Mouse (Mus musculus) T-helper 17 cell (primary cell): ENCODE results near the gene Top1.

Experiments used
- in situ Hi-C, 2 experiments: fragments of 300-600 bp; cut with MboI, MseI; formaldehyde crosslinking; loops; 1 replicate in 1 of 2; 2 replicates in 1 of 2; pipeline ENCODE4 v1.15.1; 2025; ENCODE audit warnings: high pct_unique_total_duplicates in 2 of 2

Gene Top1

DNA sequence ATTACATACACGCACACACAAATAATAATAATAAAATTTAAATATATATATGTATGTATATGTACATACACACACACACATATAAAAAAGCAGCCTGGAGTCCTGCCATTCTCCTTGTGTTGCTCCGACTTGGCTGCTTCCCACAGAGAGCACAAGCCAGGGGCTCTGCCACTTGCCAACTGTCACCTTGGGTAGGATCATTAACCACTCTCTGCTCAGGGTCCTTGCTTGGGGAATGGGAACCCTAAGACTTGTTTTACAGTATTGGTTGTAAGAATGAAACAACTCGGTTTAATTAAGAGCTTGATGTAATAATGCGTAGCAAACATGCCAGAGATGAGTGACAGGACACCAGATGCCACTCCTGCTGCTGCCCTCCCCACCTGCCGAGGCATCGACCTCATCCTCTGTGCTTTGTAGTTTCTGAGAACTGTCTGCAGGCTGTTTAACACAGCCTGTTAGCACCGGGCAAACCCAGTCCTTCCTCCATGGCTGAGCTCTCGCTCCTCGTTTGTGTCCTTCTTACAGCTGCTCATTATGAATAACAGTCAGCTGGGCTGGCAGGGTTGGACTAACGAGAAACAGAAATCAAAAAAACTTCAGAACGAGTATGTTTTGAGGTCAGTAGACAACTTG, 95.0 kb downstream of the Top1 start:
- in situ Hi-C loops, result no loop called here

- in situ Hi-C loops, result no loop called here
Observed at GRCm38 (mm10) chr2:160741580-160741979, 95.9 kb downstream of the Top1 start.

- in situ Hi-C loops, result no loop called here
Observed at GRCm38 (mm10) chr2:160742161-160742609, 96.5 kb downstream of the Top1 start.

- in situ Hi-C loops, result no loop called here
Observed at GRCm38 (mm10) chr2:160744040-160744822, 98.5 kb downstream of the Top1 start.

- in situ Hi-C loops, result no loop called here
Observed at GRCm38 (mm10) chr2:160744823-160745210, 99.1 kb downstream of the Top1 start.

- in situ Hi-C loops, result no loop called here
Observed at GRCm38 (mm10) chr2:160745497-160745896, 99.8 kb downstream of the Top1 start.

DNA sequence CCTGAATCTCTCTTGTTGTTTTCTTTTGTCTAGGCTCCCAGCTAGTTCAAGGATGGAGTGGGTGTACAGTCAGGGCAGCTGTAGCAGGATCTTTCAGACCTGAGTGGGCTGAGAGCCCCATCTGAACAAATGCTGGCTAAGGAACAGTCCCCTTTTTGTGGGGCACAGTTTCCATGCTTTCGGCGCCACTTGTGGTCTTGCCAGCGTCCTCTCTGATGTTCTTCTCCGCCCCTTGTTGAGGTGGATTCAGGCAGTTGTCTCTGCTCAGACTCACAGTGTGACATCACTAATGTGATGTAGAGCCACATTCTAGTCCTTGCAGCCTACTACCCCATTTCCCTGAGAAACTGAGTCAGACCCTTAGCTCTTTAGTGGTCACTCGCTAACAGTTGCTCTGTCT, 100.9 kb downstream of the Top1 start:
- in situ Hi-C loops, result no loop called here

- in situ Hi-C loops, result no loop called here
Observed at GRCm38 (mm10) chr2:160747075-160747474, 101.4 kb downstream of the Top1 start.

DNA sequence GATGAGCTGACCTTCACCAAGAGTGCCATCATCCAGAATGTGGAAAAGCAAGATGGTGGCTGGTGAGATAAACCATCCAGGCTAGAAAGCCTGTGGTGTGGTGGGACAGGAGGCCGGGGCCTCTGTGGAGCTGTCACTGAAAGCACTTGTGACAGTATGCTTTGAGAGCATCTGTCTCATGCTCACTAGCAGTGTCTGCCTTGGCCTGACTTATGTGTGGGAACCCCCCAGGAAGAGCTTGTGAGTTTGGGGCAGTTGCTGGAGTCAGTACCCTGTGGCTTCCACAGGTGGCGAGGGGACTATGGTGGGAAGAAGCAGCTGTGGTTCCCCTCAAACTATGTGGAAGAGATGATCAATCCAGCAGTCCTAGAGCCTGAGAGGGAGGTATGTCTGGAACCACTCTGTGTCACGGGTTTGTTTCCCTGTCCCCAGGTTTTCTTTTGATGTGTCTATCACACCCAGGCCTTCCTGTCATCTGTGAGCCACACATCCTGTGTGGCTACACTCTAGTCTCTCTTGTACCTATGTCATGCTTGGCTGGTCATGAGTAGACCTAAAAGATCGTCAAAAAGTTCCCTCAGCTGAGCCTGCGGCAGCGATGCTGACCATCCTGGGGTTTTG, 111.0 kb downstream of the Top1 start:
- in situ Hi-C loops, result loop anchor here in 1 of 2 experiments (5.0 kb wide), 1 partner anchor 39 kb away; no protein-coding TSS in a partner anchor

- in situ Hi-C loops, result no loop called here
Observed at GRCm38 (mm10) chr2:160760433-160761184, 114.9 kb downstream of the Top1 start.

DNA sequence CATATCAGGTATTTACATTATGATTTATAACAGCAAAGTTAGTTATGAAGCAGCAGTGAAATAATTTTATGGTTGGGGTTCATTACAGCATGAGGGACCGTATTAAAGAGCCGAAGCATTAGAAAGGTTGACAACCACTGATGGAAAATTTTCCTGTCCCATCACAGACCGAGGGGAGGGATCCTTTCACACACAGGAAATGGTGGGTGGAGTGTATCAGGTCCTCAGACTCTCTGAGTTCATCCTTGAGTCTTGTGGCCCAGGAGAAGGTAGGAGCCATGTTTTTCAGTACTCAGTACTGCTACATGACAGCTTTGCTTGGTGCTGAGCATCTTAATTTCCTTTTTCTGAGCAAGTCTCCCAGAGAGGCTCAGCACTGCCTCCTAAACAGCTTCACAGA, 118.1 kb downstream of the Top1 start:
- in situ Hi-C loops, result no loop called here

DNA sequence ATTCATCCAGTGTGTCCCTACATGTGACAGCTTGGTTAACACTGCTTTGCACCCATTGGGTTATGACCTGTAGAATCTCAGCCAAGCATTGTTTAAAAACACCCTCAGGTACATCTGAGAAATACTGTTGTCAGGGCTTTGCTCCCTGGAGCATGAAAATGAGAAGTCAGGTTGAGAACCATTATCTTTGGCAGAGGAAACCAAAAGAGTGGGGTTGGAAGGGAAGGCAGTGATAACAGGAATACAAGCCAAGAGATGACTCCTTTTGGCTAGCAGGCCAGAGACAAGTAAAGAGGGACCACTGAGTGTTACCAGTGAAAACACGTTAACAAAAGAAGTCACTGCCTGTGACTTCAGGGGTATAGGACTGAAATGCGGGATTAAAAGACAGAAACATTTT, 118.7 kb downstream of the Top1 start:
- in situ Hi-C loops, result no loop called here

DNA sequence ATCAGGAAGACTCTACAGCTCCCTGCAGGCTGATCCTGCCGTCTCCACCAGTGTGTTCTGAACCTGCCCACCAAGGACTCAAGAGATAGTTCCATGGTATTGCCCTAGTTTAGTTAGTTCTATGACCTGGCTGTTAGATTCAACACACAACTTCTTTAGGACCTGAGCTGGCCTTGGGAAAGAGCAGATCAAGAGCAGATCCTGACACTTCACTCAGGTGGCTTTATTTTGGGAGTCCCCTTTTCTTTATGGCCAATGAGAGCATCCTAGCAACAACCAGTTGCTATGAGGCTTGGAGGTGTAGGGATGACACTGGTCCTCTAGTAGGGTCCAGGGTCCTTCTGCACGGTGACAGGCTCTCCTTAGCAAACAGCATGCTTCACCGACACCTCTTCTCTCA, 119.4 kb downstream of the Top1 start:
- in situ Hi-C loops, result no loop called here

DNA sequence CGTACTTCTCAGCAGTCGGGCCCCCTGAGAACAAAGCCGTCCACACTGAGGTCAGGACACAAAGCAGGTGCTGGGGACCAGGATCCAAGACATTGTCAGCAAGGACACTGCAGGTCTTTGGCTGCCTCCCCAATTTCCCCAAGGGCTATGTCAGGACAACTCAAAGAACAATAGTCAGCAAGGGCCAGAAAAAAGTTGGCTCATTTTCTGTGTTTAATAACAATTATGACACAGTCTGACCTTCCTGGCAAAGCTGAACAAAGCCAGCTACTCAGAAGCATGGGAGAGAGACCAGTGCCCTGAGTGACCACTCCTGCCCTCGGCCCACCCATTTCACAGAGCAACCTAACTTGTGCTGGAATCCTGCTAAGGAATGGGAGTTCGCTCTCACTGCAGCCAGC, 120.7 kb downstream of the Top1 start:
- in situ Hi-C loops, result no loop called here

- in situ Hi-C loops, result no loop called here
Observed at GRCm38 (mm10) chr2:160767201-160767600, 121.5 kb downstream of the Top1 start.

DNA sequence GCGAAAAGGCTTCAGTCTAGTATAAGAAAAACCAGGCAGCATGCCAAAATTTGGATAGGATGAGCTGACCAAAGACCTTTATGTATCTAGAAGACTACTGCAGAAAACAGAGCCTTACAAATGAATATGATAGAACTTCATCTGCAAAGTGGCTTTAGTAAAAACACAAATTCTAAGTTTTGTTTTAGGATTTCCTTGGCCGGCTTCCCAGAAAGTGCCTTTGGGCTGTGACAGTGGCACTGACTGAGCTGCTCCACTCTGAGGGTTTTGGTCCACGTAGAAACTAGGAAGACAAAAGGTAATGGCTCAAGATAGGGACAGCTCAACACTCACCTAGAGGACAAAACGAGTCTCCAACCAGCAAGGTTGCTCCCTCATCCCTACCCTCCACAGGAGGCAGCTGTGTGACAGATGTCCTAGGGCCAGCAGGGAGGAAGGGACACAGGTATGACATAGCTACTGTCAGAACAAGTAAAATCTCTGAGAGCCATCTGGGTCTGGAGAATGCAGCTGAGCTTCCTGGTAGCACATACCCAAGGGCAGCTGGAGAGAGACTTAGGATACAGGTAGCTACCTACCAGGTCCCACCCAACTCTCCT, 122.5 kb downstream of the Top1 start:
- in situ Hi-C loops, result no loop called here

DNA sequence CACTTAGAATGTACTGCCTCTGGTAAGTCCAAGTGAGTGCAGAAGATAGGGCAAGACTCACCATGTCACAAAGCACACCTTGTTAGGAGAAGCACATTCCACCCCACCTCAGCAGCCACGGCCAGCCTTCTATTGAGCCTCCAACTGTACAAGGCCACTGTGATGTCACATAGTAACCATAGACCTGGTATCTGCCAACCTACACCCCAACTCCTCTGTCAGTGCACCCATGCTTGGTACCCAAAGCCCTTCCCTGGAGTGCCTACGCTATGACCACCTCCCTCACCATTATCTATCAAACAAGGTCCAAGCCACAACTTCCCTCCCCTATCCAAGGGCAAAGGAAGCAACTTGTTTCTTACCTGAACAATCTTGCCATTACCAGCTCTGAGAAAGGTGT, 123.3 kb downstream of the Top1 start:
- in situ Hi-C loops, result no loop called here

GRCm38 (mm10) chr2:160770409-160770808, 124.7 kb downstream of the Top1 start:
- in situ Hi-C loops, result no loop called here

DNA sequence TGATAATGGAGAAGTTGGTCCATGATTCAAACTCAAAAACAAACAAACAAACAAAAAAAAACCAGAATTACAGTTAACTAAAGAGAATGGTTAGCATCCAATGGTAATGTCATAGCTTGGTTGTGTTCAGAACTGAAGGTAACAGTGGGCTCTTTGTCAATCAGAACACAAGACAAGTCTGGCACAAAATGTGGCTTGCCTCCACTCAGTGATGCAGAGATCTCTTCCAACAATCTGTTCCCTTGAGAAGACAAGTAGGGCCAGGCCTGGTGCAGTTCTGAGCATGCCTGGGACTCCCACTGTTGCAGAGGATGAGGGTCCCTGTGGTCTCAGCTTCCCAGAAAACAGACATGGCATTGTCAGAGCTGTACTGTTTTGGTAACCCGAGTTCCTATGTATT, 125.2 kb downstream of the Top1 start:
- in situ Hi-C loops, result no loop called here

DNA sequence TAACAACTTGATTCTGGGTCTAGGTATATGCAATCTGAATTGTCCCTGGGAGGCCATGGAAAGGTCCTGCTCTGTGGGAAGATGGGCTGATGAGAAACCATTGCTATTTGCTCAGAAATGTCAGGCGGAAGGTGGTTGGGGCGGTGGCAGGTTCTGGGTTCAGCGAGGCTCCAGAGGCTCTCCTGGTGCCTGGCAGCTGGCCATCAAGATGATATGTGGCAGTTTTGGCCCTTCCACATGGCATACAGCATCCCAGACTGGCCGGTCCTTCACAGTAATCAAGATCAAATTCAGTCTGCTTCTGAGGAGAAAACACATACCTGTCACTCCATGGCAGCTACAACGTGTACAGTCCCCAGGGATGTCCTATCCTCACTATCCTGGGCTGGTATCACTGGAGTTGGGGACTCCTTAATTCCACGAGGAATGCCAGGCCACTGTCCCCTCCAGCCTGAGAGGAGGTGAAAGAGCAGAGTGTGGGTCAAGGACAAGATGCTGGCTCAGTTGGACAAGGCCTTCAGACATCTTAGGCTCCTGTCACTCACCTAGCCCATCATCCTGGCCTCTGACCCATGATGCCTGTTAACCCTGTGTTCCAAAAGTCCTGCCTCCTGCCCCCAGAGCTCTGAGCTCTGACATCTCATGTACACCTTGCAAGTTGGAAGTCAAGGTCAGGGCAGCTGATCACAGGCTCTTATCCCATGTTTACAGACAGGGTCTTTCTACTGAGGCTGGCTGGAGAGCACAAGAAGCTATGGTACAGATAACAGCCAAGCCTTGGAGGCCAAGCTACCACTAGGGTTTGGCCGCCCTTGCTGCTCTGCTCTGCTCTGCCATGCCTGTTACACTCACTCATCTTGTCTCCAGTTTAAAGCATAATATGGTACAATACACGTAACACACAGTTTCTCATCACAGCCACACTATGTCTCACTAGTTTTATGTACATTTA, 125.9 kb downstream of the Top1 start:
- in situ Hi-C loops, result no loop called here
